Mouse (Mus musculus) forebrain, embryonic 14.5 days (tissue): ENCODE results near the gene Lta. TPM values are rescaled to one million over a fixed set of nuclear protein-coding genes. Genes with fewer than 3 reads are reported as not detected.
"Not testable (repeated sequence)": the region's sequence is repeated elsewhere in the genome, so short reads cannot be mapped to it uniquely, and the experiment has no call there.

Source experiments
- ATAC-seq: fragments of 200-750 bp; cut with Nextera tagmentation; 2 replicates; pipeline ENCODE4 v1.8.0; 2017; ENCODE audit warnings: mild to moderate bottlenecking, moderate library complexity
- DNase-seq: peaks from one replicate; pipeline ENCODE4 v3.0.0-alpha.2; 2015; ENCODE audit warnings: low spot score
- H3K27ac ChIP-seq: fragments of 300-500 bp; sonication (generic); 2 replicates; pipeline ENCODE4 v1.5.1; 2014; ENCODE audit warnings: low read depth, mild to moderate bottlenecking, control low read depth, low read length, moderate library complexity
- H3K27me3 ChIP-seq: fragments of 300-500 bp; sonication (generic); replicated peaks from 2 replicates; pipeline ENCODE4 v1.6.1; 2014; ENCODE audit warnings: low read length, control low read depth, mixed read lengths; ENCODE audit not compliant: control insufficient read depth, insufficient read depth
- H3K36me3 ChIP-seq: fragments of 300-500 bp; sonication (generic); 2 replicates; pipeline ENCODE4 v1.6.1; 2014; ENCODE audit warnings: low read length, control low read depth; ENCODE audit not compliant: control insufficient read depth, insufficient read depth
- H3K4me1 ChIP-seq: fragments of 300-500 bp; sonication (generic); 2 replicates; pipeline ENCODE4 v1.6.1; 2014; ENCODE audit warnings: antibody characterized with exemption, low read length, control low read depth; ENCODE audit not compliant: control insufficient read depth, insufficient read depth
- H3K4me2 ChIP-seq: fragments of 300-500 bp; sonication (generic); 2 replicates; pipeline ENCODE4 v1.6.1; 2014; ENCODE audit warnings: mild to moderate bottlenecking, control low read depth, low read length
- H3K4me3 ChIP-seq: fragments of 300-500 bp; sonication (generic); 2 replicates; pipeline ENCODE4 v1.5.1; 2014; ENCODE audit warnings: low read depth, low read length, control low read depth
- H3K9ac ChIP-seq: fragments of 300-500 bp; sonication (generic); 2 replicates; pipeline ENCODE4 v1.6.1; 2014; ENCODE audit warnings: mild to moderate bottlenecking, low read length, control low read depth, moderate library complexity
- H3K9me3 ChIP-seq: fragments of 300-500 bp; sonication (generic); replicated peaks from 2 replicates; pipeline ENCODE4 v1.6.1; 2016; ENCODE audit warnings: low read length, control low read depth, mixed read lengths; ENCODE audit not compliant: control insufficient read depth
- WGBS: fragments of 180-500 bp; shearing (Covaris S2); extraction: QIAGEN DNeasy Blood & Tissue Kit; methylation state at CpG from one replicate; pipeline ENCODE4 v1.1.7; 2014; 5-methylcytosine and 5-hydroxymethylcytosine counted together
- polyA plus RNA-seq: library from polyadenylated mRNA; unstranded; fragments of >200 nt; fragmentation: Nextera tagmentation; extraction: Ambion mirVana; gene quantifications from 2 replicates; pipeline ENCODE4 v1.2.1, GENCODE M21; 2014

The Lta gene
- polyA plus RNA-seq, 1 experiment from 2014 or later, result 0.13 TPM

- H3K4me2 ChIP-seq, result peak overlapping the region; percentile 84
- H3K9ac ChIP-seq, result peak overlapping the region; percentile 100; the same call in 1 of the 2 replicates
- ATAC-seq (no peak), DNase-seq (no peak)
- WGBS, result 26% methylated on average over 12 of the region's 12 CpGs
- H3K4me1 ChIP-seq, result peaks cover 28% of the 10 kb centered on the region
- no peaks in the 10 kb centered on the region for H3K27me3 ChIP-seq
- peaks cover 28% of the 10 kb centered on the region for H3K36me3 ChIP-seq
- H3K4me3 ChIP-seq, result peak overlapping the region; percentile 100
- H3K27ac ChIP-seq, result peak overlapping the region; percentile 98
- no peaks in the 10 kb centered on the region for H3K9me3 ChIP-seq
These were observed 35.5 kb upstream of the Lta start for GRCm38 (mm10) chr17:35240384-35241304.

GRCm38 (mm10) chr17:35239700-35240099 is 34.5 kb upstream of the Lta start:
- 76% methylated on average over 5 of the region's 5 CpGs for WGBS
- H3K4me3 ChIP-seq, result no peak overlapping the region

GRCm38 (mm10) chr17:35237504-35237903 is 32.4 kb upstream of the Lta start:
- DNase-seq (no peak), ATAC-seq (no peak)
- Histone ChIP-seq H3K36me3 (peaks cover 13% of the 10 kb centered on the region; the same call in 1 of the 2 replicates), H3K4me3 (no peak overlapping the region), H3K9me3 (no peaks in the 10 kb centered on the region), H3K4me2 (peak overlapping the region; percentile 83; the same call in 1 of the 2 replicates), H3K4me1 (peaks cover 9% of the 10 kb centered on the region), H3K9ac (peak overlapping the region; percentile 85; the same call in 1 of the 2 replicates), H3K27ac (no peak overlapping the region), H3K27me3 (no peaks in the 10 kb centered on the region)
- 89% methylated on average over 12 of the region's 12 CpGs for whole genome bisulfite sequencing

More at GRCm38 (mm10) chr17:35239700-35240099, 34.5 kb upstream of the Lta start:
- ATAC-seq (no peak), DNase-seq (no peak)
- Histone ChIP-seq H3K4me1 (peaks cover 18% of the 10 kb centered on the region), H3K9me3 (no peaks in the 10 kb centered on the region), H3K4me2 (no peak overlapping the region), H3K9ac (no peak overlapping the region), H3K27ac (no peak overlapping the region), H3K27me3 (no peaks in the 10 kb centered on the region), H3K36me3 (peaks cover 18% of the 10 kb centered on the region)

- peak overlapping the region; percentile 90; the same call in 1 of the 2 replicates for H3K27ac ChIP-seq
- peaks cover 9% of the 10 kb centered on the region for H3K4me1 ChIP-seq
- peak overlapping the region; percentile 40 for H3K4me3 ChIP-seq
- H3K9ac ChIP-seq, result peak overlapping the region; percentile 85; the same call in 1 of the 2 replicates
- H3K27me3 ChIP-seq, result no peaks in the 10 kb centered on the region
- no peaks in the 10 kb centered on the region for H3K9me3 ChIP-seq
- H3K36me3 ChIP-seq, result peaks cover 15% of the 10 kb centered on the region; the same call in 1 of the 2 replicates
- 74% methylated on average over 9 of the region's 9 CpGs for WGBS
- no peak for DNase-seq
- ATAC-seq, result no peak
- H3K4me2 ChIP-seq, result peak overlapping the region; percentile 83
These were observed 31.8 kb upstream of the Lta start for GRCm38 (mm10) chr17:35236996-35237395.

GRCm38 (mm10) chr17:35236390-35236746 is 31.2 kb upstream of the Lta start:
- Histone ChIP-seq H3K4me1 (peaks cover 9% of the 10 kb centered on the region), H3K9ac (peak overlapping the region; percentile 85), H3K36me3 (peaks cover 15% of the 10 kb centered on the region), H3K27ac (peak overlapping the region; percentile 90), H3K4me3 (peak overlapping the region; percentile 40), H3K27me3 (no peaks in the 10 kb centered on the region), H3K4me2 (peak overlapping the region; percentile 83), H3K9me3 (no peaks in the 10 kb centered on the region)
- ATAC-seq, result peak; percentile 83
- peak; percentile 95 for DNase-seq
- WGBS, result 0% methylated on average over 18 of the region's 18 CpGs

- Histone ChIP-seq H3K9ac (peak within 1 kb of the TSS; percentile 85), H3K27me3 (no peaks in the 10 kb centered on the region), H3K36me3 (peaks cover 21% of the 10 kb centered on the region), H3K4me1 (peaks cover 7% of the 10 kb centered on the region), H3K4me2 (peak within 1 kb of the TSS; percentile 83), H3K27ac (peak within 1 kb of the TSS; percentile 90), H3K4me3 (peak within 1 kb of the TSS; percentile 40), H3K9me3 (no peaks in the 10 kb centered on the region)
- peak; percentile 96 for DNase-seq
- WGBS, result under 1% methylated on average over 35 of the region's 35 CpGs
- peak; percentile 85 for ATAC-seq
These were observed 30.7 kb upstream of the Lta start, which contains the start of gene Nfkbil1 for GRCm38 (mm10) chr17:35235614-35236389. Gene Nfkbil1, minus strand, starts transcription at chr17:35235792.

GRCm38 (mm10) chr17:35234903-35235302 is 29.8 kb upstream of the Lta start:
- H3K27ac ChIP-seq, result peak overlapping the region; percentile 90
- H3K36me3 ChIP-seq, result peaks cover 30% of the 10 kb centered on the region
- H3K4me3 ChIP-seq, result peak overlapping the region; percentile 40
- peak overlapping the region; percentile 83 for H3K4me2 ChIP-seq
- peak overlapping the region; percentile 85 for H3K9ac ChIP-seq
- ATAC-seq, result 0 out of 2 replicates have a peak, but pooled peaks have one; percentile 2
- H3K9me3 ChIP-seq, result no peaks in the 10 kb centered on the region
- DNase-seq, result no peak
- H3K4me1 ChIP-seq, result peaks cover 4% of the 10 kb centered on the region; the same call in 1 of the 2 replicates
- 8% methylated on average over 30 of the region's 31 CpGs for WGBS
- no peaks in the 10 kb centered on the region for H3K27me3 ChIP-seq

- H3K4me2 ChIP-seq, result peak overlapping the region; percentile 83
- not testable (repeated sequence) for H3K9me3 ChIP-seq, H3K27me3 ChIP-seq, ATAC-seq, DNase-seq, H3K27ac ChIP-seq, H3K4me1 ChIP-seq
- WGBS, result 82% methylated on average over 7 of the region's 7 CpGs
- H3K36me3 ChIP-seq, result peaks cover 38% of the 10 kb centered on the region
- H3K4me3 ChIP-seq, result peak overlapping the region; percentile 40; the same call in 1 of the 2 replicates
- peak overlapping the region; percentile 85 for H3K9ac ChIP-seq
These were observed 28.9 kb upstream of the Lta start for GRCm38 (mm10) chr17:35234090-35234489.
